Mouse (Mus musculus): ENCODE measurements around the gene Ttll5. TPM values are rescaled to one million over a fixed set of nuclear protein-coding genes. Genes with fewer than 3 reads are reported as not detected.

Gene Ttll5
- polyA plus RNA-seq, 1 experiment from 2014 or later, result 17.7 TPM

DNA sequence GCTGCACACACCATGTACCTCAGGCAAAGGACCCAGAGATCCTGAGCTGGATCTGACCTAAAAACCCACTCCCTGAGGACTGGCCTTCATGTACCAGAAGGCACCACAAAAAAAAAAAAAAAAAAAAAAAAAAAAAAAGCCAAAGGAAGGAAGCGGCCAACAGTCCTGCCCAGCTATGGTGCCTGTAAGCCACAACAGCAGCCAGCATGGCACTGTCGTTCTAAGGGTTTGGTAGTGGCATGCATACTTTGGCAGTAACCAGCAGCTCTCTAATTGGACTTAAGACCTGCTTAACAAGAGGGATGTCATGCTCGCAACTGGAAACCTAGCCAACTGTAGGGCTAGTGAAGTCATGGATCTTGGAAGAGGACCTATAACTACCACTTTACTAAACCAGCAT, 120.0 kb downstream of the Ttll5 start:
- H3K36me3 ChIP-seq (ENCODE audit: control insufficient read depth, insufficient read depth, low read length), result no peaks in the 10 kb centered on the region
- H3K27ac ChIP-seq (ENCODE audit: low read depth), result no peak overlapping the region
- H3K4me1 ChIP-seq (replicated peaks; ENCODE audit: control insufficient read depth, insufficient read depth, low read length), result peaks cover 9% of the 10 kb centered on the region
- DNase-seq (ENCODE audit: low spot score) (no peak), ATAC-seq (replicated peaks; ENCODE audit: low FRiP score, low TSS enrichment, low read depth) (no peak)
- 95% methylated on average over 3 of the region's 3 CpGs for WGBS
- H3K9ac ChIP-seq (ENCODE audit: low read length), result no peak overlapping the region
- H3K4me3 ChIP-seq (ENCODE audit: low read depth, low read length), result no peak overlapping the region
- H3K27me3 ChIP-seq (replicated peaks; ENCODE audit: control insufficient read depth, insufficient read depth, low read length), result no peaks in the 10 kb centered on the region
- no peak overlapping the region for H3K4me2 ChIP-seq (ENCODE audit: low read length)
- H3K9me3 ChIP-seq (ENCODE audit: control insufficient read depth, low read length), result no peaks in the 10 kb centered on the region

DNA sequence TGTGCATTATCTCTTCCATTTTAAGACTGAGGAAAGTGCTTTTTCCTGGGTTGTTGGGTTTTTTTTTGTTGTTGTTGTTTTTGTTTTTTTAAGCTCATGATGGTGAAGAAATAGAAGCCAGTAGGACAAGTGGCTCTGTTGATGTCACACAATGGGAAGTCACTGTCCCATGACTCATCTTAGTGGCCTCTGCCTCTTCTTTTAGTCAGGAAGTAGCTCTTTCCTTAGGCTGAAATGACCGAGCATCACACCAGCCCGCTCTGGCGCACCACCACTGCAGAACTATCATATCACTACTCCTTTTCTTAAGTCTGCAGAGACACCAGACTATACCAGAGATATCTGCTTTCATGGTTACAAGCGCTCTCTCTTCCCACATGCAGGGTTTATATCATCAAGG, 122.7 kb downstream of the Ttll5 start:
- Histone ChIP-seq H3K4me2 (ENCODE audit: low read length) (no peak overlapping the region), H3K27ac (ENCODE audit: low read depth) (no peak overlapping the region), H3K36me3 (ENCODE audit: control insufficient read depth, insufficient read depth, low read length) (no peaks in the 10 kb centered on the region), H3K4me3 (ENCODE audit: low read depth, low read length) (no peak overlapping the region), H3K9ac (ENCODE audit: low read length) (no peak overlapping the region), H3K27me3 (replicated peaks; ENCODE audit: control insufficient read depth, insufficient read depth, low read length) (no peaks in the 10 kb centered on the region), H3K4me1 (replicated peaks; ENCODE audit: control insufficient read depth, insufficient read depth, low read length) (peaks cover 9% of the 10 kb centered on the region), H3K9me3 (ENCODE audit: control insufficient read depth, low read length) (no peaks in the 10 kb centered on the region)
- WGBS, result 91% methylated on average over 4 of the region's 4 CpGs
- ATAC-seq (replicated peaks; ENCODE audit: low FRiP score, low TSS enrichment, low read depth) (no peak), DNase-seq (ENCODE audit: low spot score) (no peak)

DNA sequence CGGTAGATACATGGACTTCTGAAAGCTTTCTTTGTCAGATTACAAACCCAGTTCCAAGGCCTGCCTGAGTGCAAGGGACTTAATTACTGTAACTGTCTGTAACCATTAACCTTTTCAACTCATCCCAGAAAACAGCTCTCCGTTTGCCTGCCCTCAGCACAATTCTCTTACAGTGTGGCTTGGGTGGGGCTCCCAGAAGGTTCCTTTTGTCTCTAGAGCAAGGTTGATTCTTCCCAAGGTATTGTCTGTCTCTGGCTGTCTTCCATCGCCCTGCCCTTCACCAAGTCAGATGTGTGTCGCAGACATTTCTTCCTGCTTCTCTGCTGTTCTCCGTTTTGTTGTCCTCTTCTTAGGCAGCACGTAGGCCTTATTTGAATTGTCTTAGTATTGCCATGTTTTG, 125.2 kb downstream of the Ttll5 start:
- H3K4me3 ChIP-seq (ENCODE audit: low read depth, low read length), result no peak overlapping the region
- no peaks in the 10 kb centered on the region for H3K36me3 ChIP-seq (ENCODE audit: control insufficient read depth, insufficient read depth, low read length)
- H3K4me1 ChIP-seq (replicated peaks; ENCODE audit: control insufficient read depth, insufficient read depth, low read length), result peaks cover 6% of the 10 kb centered on the region; the same call in 1 of the 2 replicates
- H3K4me2 ChIP-seq (ENCODE audit: low read length), result no peak overlapping the region
- H3K27me3 ChIP-seq (replicated peaks; ENCODE audit: control insufficient read depth, insufficient read depth, low read length), result no peaks in the 10 kb centered on the region
- 82% methylated on average over 6 of the region's 6 CpGs for WGBS
- no peaks in the 10 kb centered on the region for H3K9me3 ChIP-seq (ENCODE audit: control insufficient read depth, low read length)
- ATAC-seq (replicated peaks; ENCODE audit: low FRiP score, low TSS enrichment, low read depth) (no peak), DNase-seq (ENCODE audit: low spot score) (no peak)
- H3K27ac ChIP-seq (ENCODE audit: low read depth), result no peak overlapping the region
- H3K9ac ChIP-seq (ENCODE audit: low read length), result no peak overlapping the region

DNA sequence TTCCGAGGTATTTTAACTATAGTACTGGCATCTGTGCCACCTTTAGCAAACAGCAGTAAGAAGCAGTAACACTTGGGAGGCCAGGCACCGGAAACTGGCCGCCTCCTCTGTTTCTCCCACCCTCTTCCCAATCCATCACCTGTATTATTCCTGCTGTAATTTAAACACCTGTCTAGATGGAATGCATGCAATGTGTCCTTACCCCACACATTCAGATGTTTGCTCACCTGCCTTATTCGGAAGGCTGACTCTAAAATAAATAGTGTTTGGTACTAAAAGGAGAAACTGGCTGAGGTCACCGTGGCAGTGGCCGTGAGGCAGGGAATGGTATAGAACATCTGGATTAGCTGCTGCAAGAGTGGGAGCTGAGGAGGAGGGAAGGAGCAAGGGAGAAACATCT, 125.9 kb downstream of the Ttll5 start:
- Histone ChIP-seq H3K4me2 (ENCODE audit: low read length) (no peak overlapping the region), H3K36me3 (ENCODE audit: control insufficient read depth, insufficient read depth, low read length) (no peaks in the 10 kb centered on the region), H3K9ac (ENCODE audit: low read length) (no peak overlapping the region), H3K27ac (ENCODE audit: low read depth) (no peak overlapping the region), H3K4me1 (replicated peaks; ENCODE audit: control insufficient read depth, insufficient read depth, low read length) (0 out of 2 replicates have a peak, but pooled peaks cover 1% of the 10 kb centered on the region), H3K27me3 (replicated peaks; ENCODE audit: control insufficient read depth, insufficient read depth, low read length) (no peaks in the 10 kb centered on the region), H3K4me3 (ENCODE audit: low read depth, low read length) (no peak overlapping the region), H3K9me3 (ENCODE audit: control insufficient read depth, low read length) (no peaks in the 10 kb centered on the region)
- WGBS, result 45% methylated on average over 6 of the region's 6 CpGs
- no peak for ATAC-seq (replicated peaks; ENCODE audit: low FRiP score, low TSS enrichment, low read depth)
- DNase-seq (ENCODE audit: low spot score), result no peak

DNA sequence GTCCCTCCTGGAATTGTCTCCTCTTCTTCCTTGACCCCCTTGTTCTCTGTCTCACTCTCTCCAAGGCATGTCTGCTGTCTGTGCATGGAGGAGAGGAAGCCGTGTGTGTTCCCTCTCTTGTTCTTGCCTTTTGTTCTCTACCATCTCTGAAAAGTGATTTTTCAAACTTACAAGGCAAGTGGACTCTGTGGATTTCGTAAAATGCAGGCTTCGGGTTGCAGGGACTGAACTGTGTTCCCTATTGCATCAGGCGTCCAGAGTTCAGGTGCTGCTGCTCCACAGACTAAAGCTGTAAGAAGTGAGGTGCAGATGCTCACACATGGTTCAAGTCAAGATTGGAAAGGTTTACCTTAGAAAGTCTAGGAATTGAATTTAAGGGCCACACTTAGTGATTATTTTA, 126.6 kb downstream of the Ttll5 start:
- Histone ChIP-seq H3K27ac (ENCODE audit: low read depth) (no peak overlapping the region), H3K4me3 (ENCODE audit: low read depth, low read length) (no peak overlapping the region), H3K4me1 (replicated peaks; ENCODE audit: control insufficient read depth, insufficient read depth, low read length) (no peaks in the 10 kb centered on the region), H3K36me3 (ENCODE audit: control insufficient read depth, insufficient read depth, low read length) (no peaks in the 10 kb centered on the region), H3K9me3 (ENCODE audit: control insufficient read depth, low read length) (no peaks in the 10 kb centered on the region), H3K27me3 (replicated peaks; ENCODE audit: control insufficient read depth, insufficient read depth, low read length) (no peaks in the 10 kb centered on the region), H3K4me2 (ENCODE audit: low read length) (no peak overlapping the region), H3K9ac (ENCODE audit: low read length) (no peak overlapping the region)
- WGBS, result 76% methylated on average over 4 of the region's 4 CpGs
- DNase-seq (ENCODE audit: low spot score) (no peak), ATAC-seq (replicated peaks; ENCODE audit: low FRiP score, low TSS enrichment, low read depth) (no peak)

DNA sequence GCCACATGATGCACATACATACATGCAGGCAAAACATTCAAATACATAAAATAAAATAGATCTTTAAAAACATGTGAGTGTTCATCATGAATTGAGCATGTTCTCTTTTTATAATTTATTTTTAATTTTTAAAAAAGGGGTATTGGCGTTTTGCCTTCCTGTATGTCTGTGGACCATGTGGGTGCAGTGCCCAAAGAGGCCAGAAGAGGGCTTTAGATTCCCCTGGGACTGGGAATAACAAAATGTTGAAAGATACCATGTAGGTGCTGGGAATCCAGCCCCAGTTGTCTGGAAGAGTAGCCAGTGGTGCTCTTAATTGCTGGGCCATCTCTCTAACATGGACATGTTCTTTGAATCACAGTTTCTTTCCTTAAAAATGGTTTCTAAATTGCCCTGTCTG, 127.4 kb downstream of the Ttll5 start:
- H3K9ac ChIP-seq (ENCODE audit: low read length), result no peak overlapping the region
- DNase-seq (ENCODE audit: low spot score), result no peak
- ATAC-seq (replicated peaks; ENCODE audit: low FRiP score, low TSS enrichment, low read depth), result no peak
- no peaks in the 10 kb centered on the region for H3K4me1 ChIP-seq (replicated peaks; ENCODE audit: control insufficient read depth, insufficient read depth, low read length)
- H3K27ac ChIP-seq (ENCODE audit: low read depth), result no peak overlapping the region
- H3K9me3 ChIP-seq (ENCODE audit: control insufficient read depth, low read length), result no peaks in the 10 kb centered on the region
- H3K4me2 ChIP-seq (ENCODE audit: low read length), result no peak overlapping the region
- WGBS, result 95% methylated on average over 1 of the region's 1 CpGs
- no peak overlapping the region for H3K4me3 ChIP-seq (ENCODE audit: low read depth, low read length)
- H3K36me3 ChIP-seq (ENCODE audit: control insufficient read depth, insufficient read depth, low read length), result 0 out of 2 replicates have a peak, but pooled peaks cover under 1% of the 10 kb centered on the region
- H3K27me3 ChIP-seq (replicated peaks; ENCODE audit: control insufficient read depth, insufficient read depth, low read length), result no peaks in the 10 kb centered on the region

DNA sequence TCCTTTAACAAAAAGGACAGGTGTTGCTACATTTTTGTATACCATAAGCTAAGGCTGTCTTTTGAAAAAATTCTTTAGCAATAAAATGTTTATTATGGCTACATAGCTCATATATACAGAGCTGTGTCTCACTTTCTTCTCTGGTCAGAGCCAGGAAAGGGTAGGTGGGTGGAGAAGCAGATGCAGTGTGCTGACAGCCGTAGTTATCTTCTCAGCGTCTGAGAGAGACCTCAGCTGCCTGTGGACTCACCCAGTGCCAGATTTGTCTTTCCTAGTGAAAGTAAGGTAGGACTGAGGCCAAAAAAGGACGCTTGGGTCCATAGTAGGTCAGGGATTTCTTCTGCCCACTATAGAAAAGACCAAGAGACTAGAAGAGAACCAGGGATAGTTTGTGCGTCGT, 127.9 kb downstream of the Ttll5 start:
- ATAC-seq (replicated peaks; ENCODE audit: low FRiP score, low TSS enrichment, low read depth) (no peak), DNase-seq (ENCODE audit: low spot score) (no peak)
- no peak overlapping the region for H3K9ac ChIP-seq (ENCODE audit: low read length)
- no peaks in the 10 kb centered on the region for H3K27me3 ChIP-seq (replicated peaks; ENCODE audit: control insufficient read depth, insufficient read depth, low read length)
- H3K36me3 ChIP-seq (ENCODE audit: control insufficient read depth, insufficient read depth, low read length), result 0 out of 2 replicates have a peak, but pooled peaks cover 3% of the 10 kb centered on the region
- H3K9me3 ChIP-seq (ENCODE audit: control insufficient read depth, low read length), result no peaks in the 10 kb centered on the region
- no peak overlapping the region for H3K4me3 ChIP-seq (ENCODE audit: low read depth, low read length)
- no peak overlapping the region for H3K27ac ChIP-seq (ENCODE audit: low read depth)
- no peak overlapping the region for H3K4me2 ChIP-seq (ENCODE audit: low read length)
- H3K4me1 ChIP-seq (replicated peaks; ENCODE audit: control insufficient read depth, insufficient read depth, low read length), result no peaks in the 10 kb centered on the region; the same call in 1 of the 2 replicates
- 88% methylated on average over 5 of the region's 5 CpGs for WGBS

DNA sequence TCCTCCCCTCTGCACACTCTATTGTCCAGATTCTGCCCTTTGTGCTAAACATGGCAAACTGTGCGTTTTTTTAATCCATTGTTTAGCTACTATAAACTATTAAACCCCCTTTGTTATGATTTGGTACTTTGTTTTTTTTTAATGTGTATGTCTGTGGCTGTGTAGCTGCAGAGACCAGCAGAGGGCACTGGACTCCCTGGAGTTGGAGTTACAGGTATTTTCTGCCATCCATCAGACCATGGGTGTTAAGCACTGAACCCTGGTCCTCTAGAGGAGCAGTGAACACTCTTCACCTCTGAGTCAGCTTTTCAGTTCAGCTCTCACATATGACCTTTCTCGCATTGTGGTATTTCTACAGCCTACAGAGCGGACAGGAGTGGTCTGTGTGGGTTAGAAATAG, 129.7 kb downstream of the Ttll5 start:
- no peak for DNase-seq (ENCODE audit: low spot score)
- H3K27me3 ChIP-seq (replicated peaks; ENCODE audit: control insufficient read depth, insufficient read depth, low read length), result no peaks in the 10 kb centered on the region
- H3K4me2 ChIP-seq (ENCODE audit: low read length), result no peak overlapping the region

DNA sequence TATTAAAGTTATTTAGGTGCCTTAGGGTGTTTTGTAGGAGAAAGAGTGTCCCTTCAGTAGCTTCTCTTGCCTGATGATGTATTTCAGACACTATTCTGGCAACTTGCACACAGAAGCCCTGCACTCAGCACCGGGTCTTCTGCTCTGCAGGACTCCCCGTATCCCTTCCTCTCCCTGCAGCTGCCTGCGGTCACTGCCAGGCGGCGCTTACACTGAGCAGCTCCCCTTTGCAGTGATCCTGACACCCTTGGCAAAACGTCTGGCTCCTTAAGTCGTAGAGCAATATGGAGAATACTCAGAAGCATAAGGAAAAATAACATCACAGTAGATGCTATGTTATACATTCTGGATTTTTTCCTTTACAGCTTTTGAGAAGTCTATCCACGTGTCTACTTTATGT, 130.6 kb downstream of the Ttll5 start:
- H3K36me3 ChIP-seq (ENCODE audit: control insufficient read depth, insufficient read depth, low read length), result 0 out of 2 replicates have a peak, but pooled peaks cover 3% of the 10 kb centered on the region
- H3K9me3 ChIP-seq (ENCODE audit: control insufficient read depth, low read length), result no peaks in the 10 kb centered on the region
- no peak overlapping the region for H3K4me2 ChIP-seq (ENCODE audit: low read length)
- DNase-seq (ENCODE audit: low spot score) (no peak), ATAC-seq (replicated peaks; ENCODE audit: low FRiP score, low TSS enrichment, low read depth) (no peak)
- no peaks in the 10 kb centered on the region; the same call in 1 of the 2 replicates for H3K4me1 ChIP-seq (replicated peaks; ENCODE audit: control insufficient read depth, insufficient read depth, low read length)
- no peak overlapping the region for H3K4me3 ChIP-seq (ENCODE audit: low read depth, low read length)
- H3K27me3 ChIP-seq (replicated peaks; ENCODE audit: control insufficient read depth, insufficient read depth, low read length), result no peaks in the 10 kb centered on the region
- H3K9ac ChIP-seq (ENCODE audit: low read length), result no peak overlapping the region
- H3K27ac ChIP-seq (ENCODE audit: low read depth), result no peak overlapping the region
- 64% methylated on average over 8 of the region's 8 CpGs for WGBS

More for the DNA sequence above, 129.7 kb downstream of the Ttll5 start:
- ATAC-seq (replicated peaks; ENCODE audit: low FRiP score, low TSS enrichment, low read depth), result no peak
- H3K9ac ChIP-seq (ENCODE audit: low read length), result no peak overlapping the region
- 80% methylated on average over 3 of the region's 3 CpGs for WGBS
- H3K9me3 ChIP-seq (ENCODE audit: control insufficient read depth, low read length), result no peaks in the 10 kb centered on the region
- 0 out of 2 replicates have a peak, but pooled peaks cover 3% of the 10 kb centered on the region for H3K36me3 ChIP-seq (ENCODE audit: control insufficient read depth, insufficient read depth, low read length)
- H3K4me3 ChIP-seq (ENCODE audit: low read depth, low read length), result no peak overlapping the region
- H3K4me1 ChIP-seq (replicated peaks; ENCODE audit: control insufficient read depth, insufficient read depth, low read length), result no peaks in the 10 kb centered on the region; the same call in 1 of the 2 replicates
- no peak overlapping the region for H3K27ac ChIP-seq (ENCODE audit: low read depth)
